Mouse (Mus musculus): Measurements from ENCODE around the gene Dab1.

- TF ChIP-seq CTCF (IDR thresholded peaks at IDR 0.05; ENCODE audit: control insufficient read depth, insufficient read depth, insufficient replicate concordance, low read depth, low read length) (no peak), POLR2A (IDR thresholded peaks at IDR 0.05; ENCODE audit: control insufficient read depth, low read depth, low read length) (no peak)
These were observed 174.6 kb downstream of the Dab1 start for GRCm38 (mm10) chr4:103793589-103794312.
